Mouse (Mus musculus): ENCODE results near the gene Sipa1l2.

Sipa1l2 gene

DNA sequence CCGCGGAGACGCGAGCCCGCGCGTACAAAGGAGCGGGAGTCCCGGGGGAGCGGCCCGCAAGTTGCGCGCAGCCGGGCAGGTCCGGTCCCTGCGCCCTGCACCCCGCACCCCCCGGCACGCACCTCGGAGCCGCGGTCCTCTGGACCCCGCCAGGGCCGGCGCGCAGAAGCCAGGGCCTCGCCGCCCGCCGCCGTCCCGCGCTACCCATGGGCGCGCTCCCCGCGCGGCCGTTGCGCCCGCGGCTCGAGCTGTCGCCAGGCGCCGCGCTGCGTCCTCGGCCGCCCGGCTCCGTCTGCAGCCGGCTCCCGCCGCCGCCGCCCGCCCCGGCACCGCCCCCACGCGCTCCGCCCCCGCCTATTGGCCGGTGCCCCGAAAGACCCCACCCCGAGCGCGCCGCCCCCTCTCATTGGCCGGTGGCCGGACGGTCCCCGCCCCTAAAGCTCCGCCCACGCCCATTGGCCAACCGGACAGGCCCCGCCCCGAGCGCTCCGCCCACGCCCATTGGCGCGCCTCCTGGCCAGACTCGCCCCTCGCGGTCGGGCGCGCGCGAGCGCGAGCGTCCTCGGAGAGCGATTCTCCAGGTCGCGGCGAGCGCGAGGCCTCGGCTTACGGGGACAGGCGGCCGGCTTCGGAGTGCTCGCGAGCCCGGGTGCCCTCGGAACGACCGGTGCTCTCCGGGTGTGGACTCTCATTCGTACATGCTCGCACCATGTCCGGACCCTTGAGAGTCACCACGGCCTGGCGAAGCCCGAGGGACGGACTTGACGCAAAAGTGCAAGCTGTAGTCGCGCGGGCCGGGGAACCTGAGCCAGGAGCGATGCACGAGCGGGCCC, at the start of gene Sipa1l2:
Sipa1l2 (minus strand) TSS at position 276 of the 833 bp plus-strand sequence.
- peak; percentile 99 for DNase-seq (ENCODE audit: extremely low spot score, low spot score)

DNA sequence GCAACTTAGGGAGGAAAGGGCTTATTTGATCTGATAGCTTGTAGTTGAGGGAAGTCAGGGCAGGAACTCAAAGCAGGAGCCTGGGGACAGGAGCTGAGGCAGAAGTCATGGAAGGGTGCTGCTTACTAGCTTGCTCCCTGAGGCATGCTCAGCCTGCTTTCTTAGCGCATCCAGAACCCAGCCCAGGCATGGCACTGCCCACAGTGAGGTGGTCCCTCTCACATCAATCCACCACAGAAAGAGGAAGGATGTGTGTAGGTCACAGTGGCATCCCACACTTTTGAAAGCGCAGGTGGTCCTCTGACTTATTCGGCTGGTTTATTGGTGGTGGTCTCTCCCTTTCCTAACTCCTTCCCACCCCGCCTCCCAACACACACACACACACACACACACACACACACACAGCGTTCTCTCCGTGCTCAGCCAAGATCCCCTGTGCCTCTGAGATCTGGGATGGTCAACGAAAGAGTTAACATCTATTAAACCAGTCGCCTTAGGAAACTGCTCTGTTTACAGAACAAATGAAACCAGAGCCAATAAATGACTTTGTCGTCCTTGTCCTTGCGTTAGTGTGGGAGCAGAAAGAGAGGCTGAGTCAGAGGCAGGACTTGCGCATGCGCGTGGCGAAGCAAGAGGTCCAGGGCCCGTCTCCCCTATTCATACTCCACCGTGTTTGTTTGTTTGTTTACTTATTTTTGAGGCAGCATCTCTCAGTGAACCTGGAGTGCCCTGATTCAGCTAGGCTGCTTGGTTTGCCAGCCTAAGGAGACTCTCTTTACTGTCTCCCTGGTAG, 49.1 kb upstream of the Sipa1l2 start:
- DNase-seq (ENCODE audit: extremely low spot score, low spot score) = no peak

DNA sequence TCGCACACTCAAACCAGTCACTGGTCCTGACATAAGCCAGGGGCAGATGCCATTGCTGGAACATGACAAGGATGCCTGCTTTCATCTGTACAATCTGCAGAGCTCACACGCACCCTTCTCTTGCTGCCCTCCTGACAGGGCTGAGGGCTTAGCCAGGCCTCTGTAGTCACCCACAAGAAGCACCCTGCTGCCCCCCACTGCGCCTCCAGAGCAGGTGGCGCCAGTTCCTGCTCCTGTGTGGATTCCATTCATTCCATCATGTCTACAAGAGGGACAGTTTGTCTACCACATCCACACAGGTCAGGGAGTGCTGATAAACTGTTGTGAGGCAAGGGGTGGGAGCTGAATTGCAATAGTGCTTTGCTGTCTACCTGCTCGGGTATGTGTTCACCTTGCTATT, 47.3 kb upstream of the Sipa1l2 start:
- no peak for DNase-seq (ENCODE audit: extremely low spot score, low spot score)

DNA sequence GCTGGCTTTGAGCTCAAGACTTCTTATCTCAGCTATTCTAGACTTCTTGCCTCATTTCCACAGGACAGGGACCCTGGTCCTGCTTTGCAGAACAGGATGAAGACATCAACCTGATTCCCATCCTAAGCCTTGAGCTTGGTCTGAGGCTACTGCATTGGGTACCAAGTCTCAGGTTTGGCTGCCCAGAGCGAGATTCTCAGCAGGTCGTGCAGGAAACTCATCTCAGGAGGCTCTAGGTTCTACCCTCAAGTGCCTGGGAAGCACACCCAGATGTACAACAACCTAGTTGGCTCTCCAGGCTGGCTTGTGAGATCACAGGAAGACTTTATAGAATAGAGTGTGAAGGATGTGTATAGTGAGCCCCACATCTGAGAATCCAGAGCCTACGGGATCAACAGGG, 46.4 kb upstream of the Sipa1l2 start:
- no peak for DNase-seq (ENCODE audit: extremely low spot score, low spot score)

DNA sequence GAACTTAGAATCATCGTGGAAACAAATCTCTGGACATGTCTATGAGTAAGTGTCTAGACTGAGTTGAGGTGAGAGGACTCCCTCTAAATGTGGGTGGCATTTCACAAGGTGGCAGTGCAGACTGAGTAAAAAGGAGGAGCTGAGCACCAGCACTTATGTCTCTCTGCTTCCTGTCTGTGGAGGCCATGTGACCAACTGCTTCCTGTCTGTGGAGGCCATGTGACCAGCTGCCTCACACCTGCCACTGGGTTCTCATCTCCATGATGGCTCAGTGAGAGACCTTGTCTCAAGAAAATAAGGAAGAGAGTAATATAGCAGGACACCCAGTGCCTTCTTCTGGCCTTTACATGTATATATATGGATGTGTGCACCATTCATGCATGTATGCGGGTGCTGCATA, 43.9 kb upstream of the Sipa1l2 start:
- DNase-seq (ENCODE audit: extremely low spot score, low spot score) = no peak

DNA sequence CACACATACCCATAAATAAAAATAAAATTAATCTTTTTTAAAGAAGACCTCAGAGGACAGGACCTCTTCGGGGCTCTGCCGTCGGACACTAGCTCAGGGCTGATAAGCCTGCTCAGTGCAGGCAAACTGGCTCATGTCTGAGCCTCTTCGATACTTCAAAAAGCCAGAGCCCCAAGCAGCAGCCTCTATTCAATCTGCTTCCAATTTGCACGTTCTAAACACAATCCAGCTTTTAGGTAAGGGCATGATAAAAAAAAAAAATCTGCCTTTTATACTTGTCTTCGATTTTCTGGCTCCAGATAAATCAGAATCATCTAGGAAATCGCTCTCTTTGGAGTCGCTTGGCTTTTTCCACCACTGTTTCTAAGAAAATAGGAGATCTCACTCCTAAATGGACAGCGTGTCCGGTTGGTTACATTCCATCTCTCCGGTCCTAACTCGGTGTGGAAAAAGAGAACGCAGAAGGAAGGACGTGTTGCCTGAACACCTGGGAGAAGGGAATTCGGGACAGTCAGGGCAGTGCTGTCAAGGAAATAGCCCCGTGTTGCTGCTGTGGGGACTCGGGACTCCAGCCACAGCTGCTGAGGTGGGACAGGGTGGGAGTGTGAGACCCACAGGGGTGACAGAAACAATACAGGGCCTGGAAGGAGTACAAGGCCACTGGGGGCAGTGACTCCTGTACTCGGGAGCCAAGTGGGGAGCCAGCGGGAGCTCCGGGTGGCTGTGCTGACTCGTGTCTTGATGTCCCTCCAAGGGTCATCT, 42.4 kb upstream of the Sipa1l2 start:
- no peak for DNase-seq (ENCODE audit: extremely low spot score, low spot score)

DNA sequence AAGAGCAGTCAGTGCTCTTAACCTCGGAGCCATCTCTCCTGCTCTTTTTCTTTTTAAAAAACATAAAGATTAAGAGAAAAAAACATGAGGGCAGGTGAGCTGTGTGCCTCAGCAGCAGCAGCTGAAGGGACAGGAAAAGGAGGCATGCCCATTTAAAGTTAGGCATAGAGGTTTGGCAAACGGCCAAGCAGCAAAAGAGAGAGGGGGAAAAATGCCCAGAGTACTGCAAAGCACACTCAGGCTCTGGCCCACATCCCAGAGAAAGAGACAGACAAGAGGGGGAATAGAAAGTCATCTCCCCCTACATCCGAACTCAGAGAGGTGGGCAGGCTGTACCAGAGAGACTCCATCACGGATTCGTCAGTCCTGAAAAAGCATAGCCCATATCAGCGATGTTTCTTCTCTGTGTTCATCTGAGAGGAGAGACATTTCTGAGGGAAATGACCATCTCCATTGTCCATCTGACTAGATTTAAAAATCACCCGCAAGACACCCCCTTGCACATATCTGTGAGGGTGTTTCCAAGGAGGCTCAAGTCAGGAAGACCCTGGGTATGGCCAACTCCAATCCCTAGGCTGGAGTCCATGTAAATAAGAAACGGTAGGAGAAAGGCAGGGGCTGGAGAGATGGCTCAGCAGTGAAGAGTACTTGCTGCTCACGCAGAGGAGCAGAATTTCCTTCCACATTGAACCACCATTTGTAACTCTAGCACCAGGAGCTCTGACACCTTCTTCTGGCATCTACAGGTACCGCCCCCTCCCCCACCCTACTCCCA, 41.6 kb upstream of the Sipa1l2 start:
- no peak for DNase-seq (ENCODE audit: extremely low spot score, low spot score)

DNA sequence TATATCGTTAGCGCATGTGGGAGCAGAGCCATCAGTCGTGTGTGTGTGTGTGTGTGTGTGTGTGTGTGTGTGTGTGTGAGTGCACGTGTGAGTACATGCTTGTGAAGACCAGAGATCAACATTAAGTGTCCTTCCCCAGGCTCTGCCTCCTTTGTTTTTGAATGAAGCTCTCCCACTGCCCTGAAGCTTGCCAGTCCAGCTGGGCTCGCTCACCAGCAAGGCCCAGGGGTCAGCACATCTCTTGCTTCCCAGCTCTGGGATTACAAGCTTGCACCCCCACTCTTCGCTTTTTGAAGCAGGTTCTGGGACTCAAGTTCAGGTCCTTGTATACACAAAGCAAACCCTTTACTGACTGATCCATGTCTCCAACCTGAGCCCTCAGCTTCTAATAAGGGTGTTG, 40.1 kb upstream of the Sipa1l2 start:
- no peak for DNase-seq (ENCODE audit: extremely low spot score, low spot score)

DNA sequence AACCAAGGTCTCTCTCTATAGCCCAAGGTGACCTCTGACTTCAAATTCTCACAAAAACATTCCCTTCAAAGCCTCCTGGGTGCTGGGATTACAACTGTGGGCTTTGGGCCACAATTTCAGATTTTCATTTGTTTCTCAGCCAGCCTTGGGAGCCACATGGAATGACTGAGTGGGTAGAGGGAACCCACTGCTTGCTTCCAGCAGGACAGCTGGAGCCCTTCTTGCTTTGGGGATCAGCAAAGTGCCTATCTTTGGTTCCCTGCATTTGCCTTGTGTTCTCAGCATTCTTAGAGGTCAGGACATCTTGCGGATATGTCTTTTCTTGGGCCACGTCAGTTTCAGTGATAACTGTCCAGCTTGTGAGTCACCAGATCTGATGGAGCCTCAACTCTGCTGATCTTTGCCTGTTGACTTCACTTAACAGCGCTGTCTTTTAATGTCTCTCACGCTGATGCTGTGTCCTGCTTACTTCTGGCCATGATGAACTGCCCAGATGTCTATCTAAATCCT, 38.2 kb upstream of the Sipa1l2 start:
- no peak for DNase-seq (ENCODE audit: extremely low spot score, low spot score)

DNA sequence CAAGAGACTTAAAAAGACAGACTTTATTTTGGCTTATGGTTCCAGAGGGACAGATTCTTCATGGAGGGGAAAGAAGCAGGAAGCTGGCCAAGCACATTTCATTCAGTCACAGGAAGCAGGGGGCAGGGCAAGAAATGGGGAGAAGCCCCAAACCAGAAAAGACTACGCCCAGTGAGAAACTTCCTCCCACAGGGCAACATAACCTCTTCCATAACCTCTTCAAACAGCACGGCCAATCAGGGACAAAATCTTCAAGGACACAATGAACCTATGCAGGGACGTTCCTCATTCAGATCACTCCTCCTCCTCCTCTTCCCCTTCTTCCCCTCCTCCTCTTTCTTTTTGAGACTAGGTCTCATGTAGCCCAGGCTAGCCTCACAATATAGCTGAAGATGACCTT, 37.3 kb upstream of the Sipa1l2 start:
- no peak for DNase-seq (ENCODE audit: extremely low spot score, low spot score)

DNA sequence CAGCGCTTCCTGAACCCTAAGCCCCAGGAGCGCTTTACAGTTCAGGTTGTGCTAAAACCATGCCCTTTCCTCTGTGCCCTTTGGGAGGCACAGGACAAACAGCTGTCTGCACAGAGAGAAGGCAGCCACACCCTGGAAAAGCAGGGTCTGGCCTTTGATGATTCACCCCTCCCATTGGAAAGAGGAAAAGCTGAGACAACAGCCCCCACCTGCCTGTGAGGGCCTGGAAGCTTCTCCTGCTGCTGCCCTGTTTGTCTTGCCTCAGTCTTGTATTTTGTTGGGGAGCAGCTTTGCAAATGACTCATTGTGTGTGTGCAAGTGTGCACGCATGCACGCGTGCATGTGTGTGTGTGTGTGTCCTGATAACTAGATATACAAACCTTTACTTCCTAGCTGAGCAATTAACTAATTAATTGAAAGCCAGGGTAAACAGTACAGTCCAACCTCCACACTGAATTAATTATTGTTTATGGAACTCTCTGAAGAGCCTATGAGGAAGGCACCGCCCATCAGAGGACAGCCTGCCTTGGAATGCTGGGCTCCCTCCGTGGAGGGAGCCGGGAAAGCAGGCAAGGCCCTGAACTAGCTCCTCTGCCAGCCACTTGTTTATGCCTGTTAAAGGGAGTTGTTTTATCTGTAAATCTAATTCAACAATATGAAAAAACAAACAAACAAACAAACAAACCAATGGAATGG, 35.4 kb upstream of the Sipa1l2 start:
- no peak for DNase-seq (ENCODE audit: extremely low spot score, low spot score)

DNA sequence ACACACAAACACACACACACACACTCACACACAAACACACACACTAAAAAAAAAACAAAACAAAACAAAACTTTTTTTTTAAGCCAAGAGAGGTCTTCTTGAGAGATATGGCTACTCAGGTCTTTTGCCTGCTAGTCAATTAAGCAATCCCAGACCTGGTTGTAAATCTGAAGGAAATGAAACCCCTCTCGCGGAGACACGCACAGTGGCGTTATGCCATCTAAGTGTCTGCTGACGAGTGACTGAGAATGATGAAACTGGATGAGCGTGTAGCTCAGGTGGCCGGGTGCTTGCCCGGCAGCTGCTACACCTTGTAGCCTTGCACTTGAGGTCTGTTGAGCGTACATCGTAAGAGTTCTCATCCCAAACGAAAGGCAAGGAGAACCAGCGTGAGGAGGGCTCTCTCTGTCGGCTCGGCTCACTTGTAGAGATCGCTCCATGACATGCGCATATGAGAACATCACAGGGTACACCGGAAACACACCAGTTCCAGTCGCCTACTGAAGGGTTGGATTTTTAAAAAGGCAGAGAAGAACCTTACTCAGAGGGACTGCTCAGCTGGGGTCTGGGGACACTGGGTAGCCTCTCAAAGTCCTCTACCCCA, 34.7 kb upstream of the Sipa1l2 start:
- no peak for DNase-seq (ENCODE audit: extremely low spot score, low spot score)

DNA sequence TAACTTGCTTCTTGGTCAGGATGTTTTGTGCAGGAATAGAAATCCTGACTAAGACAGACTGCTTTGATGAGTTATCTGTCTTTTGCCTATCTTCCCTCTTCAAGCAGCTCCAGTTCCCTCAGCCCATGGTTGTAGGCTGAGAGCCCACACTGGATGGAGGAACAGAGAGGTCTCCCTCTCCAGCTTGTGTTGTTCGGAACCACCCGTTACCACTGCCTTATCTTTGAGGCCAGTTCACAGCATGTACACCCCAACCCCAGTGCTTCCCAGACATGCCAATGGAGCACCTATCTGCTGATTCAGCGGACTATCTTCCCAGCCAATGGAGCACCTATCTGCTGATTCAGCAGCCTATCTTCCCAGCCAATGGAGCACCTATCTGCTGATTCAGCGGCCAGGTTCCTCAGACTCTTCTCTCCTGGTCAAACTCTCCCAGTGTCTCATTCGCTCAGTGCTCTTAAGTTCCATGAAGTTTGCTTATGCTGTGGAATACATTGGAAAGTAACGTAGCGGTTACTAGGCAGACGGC, 33.8 kb upstream of the Sipa1l2 start:
- DNase-seq (ENCODE audit: extremely low spot score, low spot score) = no peak

DNA sequence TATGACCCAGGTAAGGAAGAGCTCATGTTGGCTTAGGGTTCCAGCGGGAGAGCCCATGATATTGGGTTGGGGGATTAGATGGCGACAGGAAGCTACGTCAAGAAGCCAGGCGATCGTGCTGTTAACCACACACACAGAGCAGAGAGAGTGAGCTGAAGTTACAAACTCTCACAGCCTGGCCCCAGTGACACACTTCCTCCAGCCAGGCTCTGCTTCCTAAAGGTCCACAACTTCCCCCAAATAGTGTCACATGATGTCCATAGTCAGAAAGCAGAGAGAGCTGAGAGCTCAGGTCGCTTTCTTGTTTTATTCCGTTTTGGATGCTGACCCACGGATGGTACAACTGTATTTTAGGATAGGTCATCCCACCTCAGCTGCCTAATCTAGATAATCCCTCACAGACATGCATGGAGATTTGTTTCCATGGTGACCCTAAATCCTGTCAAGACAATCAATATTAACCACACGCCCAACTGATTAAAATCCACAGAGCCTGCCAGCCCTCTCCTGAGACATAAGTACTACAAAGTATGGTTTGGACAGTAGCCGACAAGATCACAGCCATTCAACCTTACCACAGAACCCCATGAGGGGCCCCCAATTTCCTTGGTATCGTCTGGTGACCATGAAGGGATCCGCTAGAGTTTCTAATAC, 30.6 kb upstream of the Sipa1l2 start:
- DNase-seq (ENCODE audit: extremely low spot score, low spot score) = no peak

DNA sequence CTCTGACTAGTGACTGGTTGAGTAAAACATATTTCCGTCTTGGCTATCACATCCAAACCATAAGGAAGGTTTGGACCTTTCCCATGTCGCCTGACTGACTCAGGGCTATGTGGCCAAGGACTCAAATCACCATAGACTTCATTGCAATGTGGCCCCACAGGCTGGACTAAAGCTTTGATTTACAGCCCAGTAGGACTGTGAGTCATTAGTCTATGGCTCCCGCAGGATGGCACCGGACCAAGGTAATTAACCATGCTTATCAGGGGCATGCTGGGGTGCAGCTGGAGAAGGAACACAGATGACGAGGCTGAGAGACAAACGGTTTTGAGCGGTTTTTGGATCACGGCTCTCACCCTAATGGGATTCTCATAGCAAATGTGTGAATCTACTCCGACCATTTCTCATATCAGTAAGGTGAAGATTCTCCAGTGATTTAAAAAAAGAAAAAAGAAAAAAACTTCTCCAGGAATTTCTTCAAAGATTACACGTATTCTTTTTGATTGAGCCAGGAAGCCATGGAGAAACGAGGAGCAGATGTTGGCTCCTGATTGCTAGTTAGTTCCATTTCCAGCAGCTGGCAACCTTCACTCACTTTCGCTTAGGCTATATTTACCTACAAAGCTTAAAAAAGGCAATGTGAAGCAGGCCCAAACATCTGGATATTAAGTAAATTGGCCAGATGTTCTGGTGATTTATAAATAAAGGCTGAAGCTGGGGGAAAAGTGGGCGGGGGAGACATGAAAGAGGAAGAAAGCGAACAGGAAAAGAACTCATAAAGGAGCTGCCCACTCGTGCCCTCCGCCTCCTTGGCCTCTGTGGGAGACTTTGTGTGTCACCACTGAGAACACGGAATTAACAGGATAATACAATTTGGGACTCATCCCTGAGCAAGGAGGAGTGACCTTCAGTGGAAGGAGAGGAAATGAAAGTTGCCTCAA, 26.2 kb upstream of the Sipa1l2 start:
- DNase-seq (ENCODE audit: extremely low spot score, low spot score) = no peak

DNA sequence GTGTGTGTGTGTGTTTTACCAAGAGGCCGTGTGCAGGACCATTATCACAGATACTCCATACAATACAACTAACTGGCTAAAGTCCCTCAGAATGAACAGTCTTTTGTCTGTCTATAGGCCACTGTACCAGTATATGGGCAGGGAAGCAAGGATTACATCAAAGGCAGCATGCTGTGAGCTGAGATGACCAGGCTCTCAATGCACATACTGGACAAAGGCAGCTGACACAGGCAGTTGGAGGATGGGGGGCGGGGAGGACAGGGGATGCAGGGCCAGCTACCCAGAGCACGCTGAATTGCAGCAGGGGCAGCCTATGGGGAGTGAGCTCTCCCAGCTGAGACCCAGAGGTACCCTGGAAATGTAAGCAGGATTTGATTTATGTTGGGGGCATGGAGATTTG, 20.8 kb upstream of the Sipa1l2 start:
- peak; percentile 53 for DNase-seq (ENCODE audit: extremely low spot score, low spot score)

DNA sequence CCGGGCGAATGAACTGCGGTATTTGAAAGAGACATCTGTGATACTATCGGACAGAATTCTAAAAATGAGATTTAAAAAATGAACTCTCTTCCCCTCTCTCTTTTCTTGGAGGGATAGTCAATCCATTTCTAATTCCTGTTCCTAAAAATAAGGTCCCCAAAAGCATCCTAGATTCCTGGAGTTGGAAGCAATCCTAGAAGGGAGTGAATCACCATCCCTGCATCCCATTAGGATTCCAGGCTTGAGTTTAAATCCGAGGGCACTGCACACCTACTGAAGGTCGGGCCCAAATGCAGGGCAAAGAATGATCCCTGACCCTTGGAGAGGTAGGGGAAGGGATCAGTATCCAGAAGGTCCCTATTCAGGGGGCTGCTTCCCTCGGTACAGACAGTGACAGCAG, 17.0 kb upstream of the Sipa1l2 start:
- no peak for DNase-seq (ENCODE audit: extremely low spot score, low spot score)

DNA sequence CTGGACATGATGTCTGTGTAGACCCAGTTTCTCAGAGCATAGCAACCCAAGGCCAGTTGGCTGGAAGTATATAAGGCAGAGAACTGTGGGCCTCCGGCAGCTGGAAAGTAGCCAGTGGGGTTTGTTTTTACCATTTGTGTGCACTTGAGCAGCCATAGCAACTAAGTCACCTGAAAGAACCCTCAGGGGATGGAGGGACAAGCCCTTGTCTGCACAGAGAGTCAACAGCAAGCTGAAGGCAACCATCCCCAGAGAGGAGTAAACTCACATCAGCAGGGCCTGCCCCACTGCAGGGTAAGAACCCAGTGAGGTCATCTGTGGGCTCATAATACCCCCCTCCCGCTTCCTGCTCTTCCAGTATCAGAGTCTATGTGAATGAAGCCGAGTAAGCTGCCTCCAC, 14.7 kb upstream of the Sipa1l2 start:
- DNase-seq (ENCODE audit: extremely low spot score, low spot score) = no peak
